Mouse (Mus musculus) adrenal gland, postnatal 0 days (tissue): ENCODE results near the gene Clic5. TPM values are rescaled to one million over a fixed set of nuclear protein-coding genes. Genes with fewer than 3 reads are reported as not detected.

Source experiments
- polyA plus RNA-seq: library from polyadenylated mRNA; unstranded; fragments of >200 nt; fragmentation: Nextera tagmentation; extraction: Ambion mirVana; gene quantifications from 2 replicates; pipeline ENCODE4 v1.2.1, GENCODE M21; 2015

The Clic5 gene
- 0.74 and 0.92 TPM in 2 replicates for polyA plus RNA-seq

DNA sequence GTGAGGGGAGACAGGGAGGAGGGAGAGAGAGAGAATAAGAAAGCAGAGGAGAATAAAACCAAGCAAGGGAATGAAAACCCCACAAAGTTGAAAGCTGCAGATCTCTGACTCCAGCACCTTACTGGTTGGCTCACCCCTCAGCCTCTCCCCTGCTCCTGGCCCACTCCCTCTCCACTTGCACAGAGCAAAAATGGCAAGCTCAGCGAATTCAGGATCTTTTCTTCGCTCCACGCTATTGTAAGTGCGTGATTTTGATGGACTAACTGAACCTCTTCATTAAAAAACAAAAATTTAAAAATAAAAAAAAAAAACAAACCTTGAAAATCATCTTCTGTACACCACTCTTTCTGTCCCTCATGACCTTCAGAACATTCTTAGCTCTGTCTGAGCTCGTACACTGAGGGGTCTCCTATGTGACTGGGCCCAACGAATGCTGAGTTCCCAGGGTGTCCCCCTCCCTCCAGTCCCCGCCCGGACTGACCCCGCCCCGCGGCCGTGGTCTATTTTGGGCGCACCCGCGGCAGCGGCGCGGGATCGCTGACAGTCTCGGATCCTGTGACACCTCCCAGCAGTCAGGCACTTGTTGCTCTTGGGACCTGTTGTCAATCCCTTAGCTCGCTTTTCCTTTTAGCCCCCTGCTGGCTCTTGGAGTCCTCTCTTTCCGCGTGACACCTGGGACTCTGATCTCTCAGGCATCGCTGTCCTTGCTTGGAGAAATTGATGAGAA, at the start of gene Clic5:
Gene Clic5, plus strand, starts transcription at position 543 of the 727 bp plus-strand sequence.

Other genes starting within 250 kb of the Clic5 start
- 27.1 and 34.2 TPM in 2 replicates for gene Enpp5, start 109.8 kb upstream of the Clic5 start, polyA plus RNA-seq
- 4.8 and 5.1 TPM in 2 replicates for gene Enpp4, start 82.8 kb upstream of the Clic5 start, polyA plus RNA-seq